Mouse (Mus musculus): ENCODE results near the gene Artn. TPM values are rescaled to one million over a fixed set of nuclear protein-coding genes. Genes with fewer than 3 reads are reported as not detected.

Artn gene
- polyA plus RNA-seq (2021), result not detected

DNA sequence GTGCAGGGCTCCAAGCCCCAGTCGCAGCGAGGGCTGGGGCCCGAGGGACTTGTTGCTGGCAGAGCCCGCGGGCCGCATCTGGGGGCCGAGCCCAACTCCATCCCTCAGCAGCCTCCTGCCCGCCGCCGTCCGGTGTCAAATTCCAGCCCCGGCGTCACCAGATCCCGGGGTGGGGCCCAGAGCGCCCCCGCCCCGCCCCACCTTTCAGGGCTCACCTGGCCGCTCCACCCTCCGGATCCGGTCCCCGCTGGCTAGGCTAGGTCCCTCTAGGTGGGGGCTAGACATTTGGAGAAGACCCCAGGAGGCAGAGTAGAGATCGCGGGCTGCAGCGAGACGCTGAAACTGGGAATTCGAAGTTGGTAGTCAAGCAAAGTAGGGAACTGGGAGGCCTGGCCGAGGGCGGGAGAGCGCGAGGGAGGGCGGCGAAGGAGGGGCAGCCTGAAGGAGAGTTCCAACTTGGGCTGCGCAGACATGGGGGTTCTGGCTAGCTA lies at the start of gene Artn:
Artn (minus strand) TSS at position 373 of the 491 bp plus-strand sequence.
- in situ Hi-C loops (cut with MboI; ENCODE audit: low pct_unique_long_range_greater_than_20kb), result loop anchor here (5.0 kb wide), 1 partner anchor 153 kb away; no protein-coding TSS in a partner anchor
- POLR2A ChIA-PET, result interaction anchor here (1.4 kb wide), 1 partner anchor 13 kb away, joined by 3 read pairs; no protein-coding TSS in a partner anchor
- no peak for DNase-seq (ENCODE audit: low read depth, low spot score)
- ATAC-seq, result no peak
- no peak for TF ChIP-seq CTCF (IDR thresholded peaks at IDR 0.05)
- CTCF ChIA-PET, result interaction anchor here (0.8 to 2.5 kb wide), 4 partner anchors 12 to 155 kb away, joined by 3 to 25 read pairs (median 6); no protein-coding TSS in a partner anchor
- no peaks in the 10 kb centered on the region for H3K27me3 ChIP-seq

DNA sequence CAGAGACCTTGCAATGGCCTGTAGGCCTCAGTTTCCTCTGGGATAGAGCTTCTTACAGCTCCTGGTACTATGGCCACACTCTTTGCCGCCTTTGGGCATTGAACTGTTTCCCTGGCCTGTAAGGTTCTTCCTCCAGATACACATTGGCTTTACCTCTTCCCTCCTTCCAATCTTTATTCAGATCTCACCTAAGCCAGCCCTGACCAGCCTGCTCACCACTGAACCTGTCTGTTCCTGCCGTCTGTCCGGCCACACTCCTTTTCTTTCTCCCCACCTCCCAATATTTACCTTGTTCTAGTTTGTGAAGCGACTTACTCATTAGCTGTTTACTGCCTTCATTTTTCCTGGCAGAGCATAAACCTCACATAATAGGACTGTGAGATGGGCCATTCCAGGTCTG lies 49.6 kb upstream of the Artn start:
- ChIA-PET CTCF (no interaction called here), POLR2A (no interaction called here)
- no peak for ATAC-seq
- TF ChIP-seq CTCF (IDR thresholded peaks at IDR 0.05), result no peak
- in situ Hi-C loops (cut with MboI; ENCODE audit: low pct_unique_long_range_greater_than_20kb), result no loop called here
- no peak for DNase-seq (ENCODE audit: low read depth, low spot score)
- H3K27me3 ChIP-seq, result no peaks in the 10 kb centered on the region

GRCm38 (mm10) chr4:117978282-117978681 lies 48.7 kb upstream of the Artn start:
- no peak for DNase-seq (ENCODE audit: low read depth, low spot score)
- CTCF ChIA-PET, result no interaction called here
- H3K27me3 ChIP-seq, result no peaks in the 10 kb centered on the region
- POLR2A ChIA-PET, result no interaction called here
- TF ChIP-seq CTCF (IDR thresholded peaks at IDR 0.05), result no peak
- in situ Hi-C loops (cut with MboI; ENCODE audit: low pct_unique_long_range_greater_than_20kb), result no loop called here
- ATAC-seq, result no peak

- no peaks in the 10 kb centered on the region for H3K27me3 ChIP-seq
- in situ Hi-C loops (cut with MboI; ENCODE audit: low pct_unique_long_range_greater_than_20kb), result no loop called here
- ATAC-seq, result no peak
- CTCF ChIA-PET, result no interaction called here
- TF ChIP-seq CTCF (IDR thresholded peaks at IDR 0.05), result no peak
- DNase-seq (ENCODE audit: low read depth, low spot score), result no peak
- POLR2A ChIA-PET, result no interaction called here
These were observed 48.3 kb upstream of the Artn start for GRCm38 (mm10) chr4:117977841-117978240.

DNA sequence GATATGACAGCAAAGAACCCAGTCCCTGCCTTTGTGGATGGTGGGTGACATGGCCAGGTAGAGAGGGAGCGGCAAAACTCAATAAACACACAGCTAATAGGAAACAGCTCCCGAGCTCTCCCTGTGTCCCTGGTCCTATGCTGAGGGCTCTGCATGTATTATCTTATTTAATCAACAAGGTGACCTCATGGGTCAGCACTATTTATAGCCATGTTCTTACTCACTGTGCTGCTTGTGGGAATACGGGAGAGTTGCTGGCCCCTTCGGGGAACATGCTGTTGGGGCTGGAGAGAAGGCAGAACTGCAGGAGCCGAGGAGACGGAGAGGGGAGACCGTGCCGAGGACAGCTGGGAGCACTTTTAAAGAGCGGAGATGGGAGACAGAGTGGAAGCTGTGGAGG lies 47.8 kb upstream of the Artn start:
- POLR2A ChIA-PET, result interaction anchor here (0.5 kb wide), 1 partner anchor 32 kb away, joined by 3 read pairs; no protein-coding TSS in a partner anchor
- no peaks in the 10 kb centered on the region for H3K27me3 ChIP-seq
- CTCF ChIA-PET, result no interaction called here
- DNase-seq (ENCODE audit: low read depth, low spot score) (no peak), ATAC-seq (no peak)
- in situ Hi-C loops (cut with MboI; ENCODE audit: low pct_unique_long_range_greater_than_20kb), result no loop called here
- TF ChIP-seq CTCF (IDR thresholded peaks at IDR 0.05), result no peak

DNA sequence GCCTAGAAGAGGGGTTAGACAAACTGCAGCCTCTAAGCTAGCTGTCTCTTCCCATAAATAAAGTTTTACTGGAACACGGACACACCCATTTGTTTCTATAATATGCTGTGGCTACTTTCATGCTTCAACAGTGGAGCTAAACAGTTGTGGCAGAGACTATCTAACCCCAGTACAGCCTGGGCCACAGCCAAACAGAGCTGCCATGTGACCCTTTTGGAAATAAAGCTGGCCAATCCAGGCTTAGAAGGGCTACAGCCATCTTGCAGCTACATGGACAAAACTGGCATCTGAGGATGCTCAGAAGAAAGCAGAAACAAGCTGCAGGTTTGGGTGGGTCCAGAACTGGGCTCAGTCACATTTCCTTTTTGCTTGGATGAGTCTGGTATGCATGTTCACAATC lies 46.3 kb upstream of the Artn start:
- no peaks in the 10 kb centered on the region for H3K27me3 ChIP-seq
- ATAC-seq (no peak), DNase-seq (ENCODE audit: low read depth, low spot score) (no peak)
- ChIA-PET POLR2A (interaction anchor here (0.5 kb wide), 1 partner anchor 40 kb away, joined by 4 read pairs; no protein-coding TSS in a partner anchor), CTCF (interaction anchor here (1.3 kb wide), 1 partner anchor 108 kb away, joined by 3 read pairs; no protein-coding TSS in a partner anchor)
- no peak for TF ChIP-seq CTCF (IDR thresholded peaks at IDR 0.05)
- in situ Hi-C loops (cut with MboI; ENCODE audit: low pct_unique_long_range_greater_than_20kb), result no loop called here

GRCm38 (mm10) chr4:117974719-117975118 lies 45.2 kb upstream of the Artn start:
- in situ Hi-C loops (cut with MboI; ENCODE audit: low pct_unique_long_range_greater_than_20kb), result no loop called here

GRCm38 (mm10) chr4:117972999-117973398 lies 43.4 kb upstream of the Artn start:
- POLR2A ChIA-PET, result no interaction called here
- TF ChIP-seq CTCF (IDR thresholded peaks at IDR 0.05), result no peak
- CTCF ChIA-PET, result no interaction called here
- DNase-seq (ENCODE audit: low read depth, low spot score) (no peak), ATAC-seq (no peak)
- in situ Hi-C loops (cut with MboI; ENCODE audit: low pct_unique_long_range_greater_than_20kb), result no loop called here
- H3K27me3 ChIP-seq, result no peaks in the 10 kb centered on the region

More at GRCm38 (mm10) chr4:117974719-117975118, 45.2 kb upstream of the Artn start:
- no peaks in the 10 kb centered on the region for H3K27me3 ChIP-seq
- ChIA-PET CTCF (no interaction called here), POLR2A (no interaction called here)
- no peak for DNase-seq (ENCODE audit: low read depth, low spot score)
- no peak for ATAC-seq
- no peak for TF ChIP-seq CTCF (IDR thresholded peaks at IDR 0.05)

- DNase-seq (ENCODE audit: low read depth, low spot score) (no peak), ATAC-seq (no peak)
- ChIA-PET POLR2A (no interaction called here), CTCF (no interaction called here)
- no peak for TF ChIP-seq CTCF (IDR thresholded peaks at IDR 0.05)
- in situ Hi-C loops (cut with MboI; ENCODE audit: low pct_unique_long_range_greater_than_20kb), result no loop called here
- H3K27me3 ChIP-seq, result no peaks in the 10 kb centered on the region
These were observed 34.9 kb upstream of the Artn start for GRCm38 (mm10) chr4:117964346-117965025.

DNA sequence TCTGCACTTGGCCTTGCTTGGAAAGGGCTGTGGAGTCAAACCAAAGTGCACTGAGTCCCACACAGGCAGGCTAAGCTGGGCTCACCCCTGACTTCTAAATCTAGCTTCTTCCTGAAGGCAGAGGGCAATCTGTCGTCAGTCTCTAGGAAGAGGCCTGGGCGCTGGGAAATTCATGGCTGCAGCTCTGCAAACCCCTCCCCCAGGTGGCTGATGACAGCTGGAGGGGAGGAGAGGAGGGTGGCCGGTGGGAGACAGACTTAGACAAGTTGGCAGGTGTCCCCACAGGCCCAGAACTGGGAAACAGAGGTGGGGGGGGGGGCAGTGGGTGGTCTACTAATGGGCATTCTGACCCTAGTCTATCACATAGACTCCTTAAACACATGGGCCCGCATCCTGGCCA lies 27.9 kb upstream of the Artn start:
- POLR2A ChIA-PET, result interaction anchor here (0.6 kb wide), 1 partner anchor 443 kb away, joined by 3 read pairs; no protein-coding TSS in a partner anchor

GRCm38 (mm10) chr4:117947493-117947892 lies 17.9 kb upstream of the Artn start:
- no peaks in the 10 kb centered on the region for H3K27me3 ChIP-seq
- no peak for TF ChIP-seq CTCF (IDR thresholded peaks at IDR 0.05)
- POLR2A ChIA-PET, result no interaction called here
- DNase-seq (ENCODE audit: low read depth, low spot score), result no peak
- CTCF ChIA-PET, result no interaction called here
- in situ Hi-C loops (cut with MboI; ENCODE audit: low pct_unique_long_range_greater_than_20kb), result no loop called here
- ATAC-seq, result no peak

More for the DNA sequence above, 27.9 kb upstream of the Artn start:
- DNase-seq (ENCODE audit: low read depth, low spot score), result no peak
- in situ Hi-C loops (cut with MboI; ENCODE audit: low pct_unique_long_range_greater_than_20kb), result no loop called here
- CTCF ChIA-PET, result no interaction called here
- no peak for TF ChIP-seq CTCF (IDR thresholded peaks at IDR 0.05)
- no peaks in the 10 kb centered on the region for H3K27me3 ChIP-seq
- ATAC-seq, result no peak
